Mouse (Mus musculus) lung, postnatal 25 days (tissue): ENCODE data around the gene Atf7.
"Not testable (repeated sequence)": the region's sequence is repeated elsewhere in the genome, so short reads cannot be mapped to it uniquely, and the experiment has no call there.

ENCODE experiments used
- DNase-seq: peaks from one replicate; pipeline ENCODE4 v3.0.0; 2022; ENCODE audit warnings: low spot score

Gene Atf7

GRCm38 (mm10) chr15:102624970-102625686 lies at the start of gene Atf7, which contains the start of gene Gm28047:
TSS of gene Atf7 (minus strand) at chr15:102625464.
TSS of gene Gm28047 (minus strand) at chr15:102625067.
- DNase-seq = peak; percentile 99

- DNase-seq = peak; percentile 84
Measured at GRCm38 (mm10) chr15:102673548-102673947, 48.3 kb upstream of the Atf7 start.

GRCm38 (mm10) chr15:102672215-102673071 lies 47.2 kb upstream of the Atf7 start, which contains the start of gene Atp5g2:
TSS of gene Atp5g2 (minus strand) at chr15:102672352.
- DNase-seq = peak; percentile 23

GRCm38 (mm10) chr15:102671721-102672214 lies 46.5 kb upstream of the Atf7 start:
- DNase-seq = peak; percentile 88

GRCm38 (mm10) chr15:102670767-102671575 lies 45.7 kb upstream of the Atf7 start:
- DNase-seq = peak; percentile 97

GRCm38 (mm10) chr15:102670281-102670680 lies 45.0 kb upstream of the Atf7 start:
- peak; percentile 8 for DNase-seq

GRCm38 (mm10) chr15:102669571-102669970 lies 44.3 kb upstream of the Atf7 start:
- DNase-seq = no peak

GRCm38 (mm10) chr15:102665494-102665893 lies 40.2 kb upstream of the Atf7 start:
- peak; percentile 62 for DNase-seq

- DNase-seq = no peak
Measured at GRCm38 (mm10) chr15:102663825-102664224, 38.6 kb upstream of the Atf7 start.

- DNase-seq = not testable (repeated sequence)
Measured at GRCm38 (mm10) chr15:102662601-102663000, 37.3 kb upstream of the Atf7 start.

GRCm38 (mm10) chr15:102657926-102658381 lies 32.7 kb upstream of the Atf7 start:
- DNase-seq = peak; percentile 23

GRCm38 (mm10) chr15:102656658-102657057 lies 31.4 kb upstream of the Atf7 start:
- peak; percentile 68 for DNase-seq

GRCm38 (mm10) chr15:102651928-102652660 lies 26.8 kb upstream of the Atf7 start:
- DNase-seq = not testable (repeated sequence)

GRCm38 (mm10) chr15:102651107-102651506 lies 25.8 kb upstream of the Atf7 start:
- DNase-seq = no peak

- DNase-seq = no peak
Measured at GRCm38 (mm10) chr15:102635817-102636216, 10.6 kb upstream of the Atf7 start.

GRCm38 (mm10) chr15:102634684-102635083 lies 9.4 kb upstream of the Atf7 start:
- DNase-seq = no peak

- DNase-seq = no peak
Measured at GRCm38 (mm10) chr15:102625687-102626055, 407 bp upstream of the Atf7 start.

GRCm38 (mm10) chr15:102624291-102624969 lies 834 bp downstream of the Atf7 start:
- no peak for DNase-seq

- DNase-seq = no peak
Measured at GRCm38 (mm10) chr15:102623121-102623520, 2.1 kb downstream of the Atf7 start.

GRCm38 (mm10) chr15:102622536-102622935 lies 2.7 kb downstream of the Atf7 start:
- no peak for DNase-seq
